In genomic region chr17:31820099-31820846, GRCm38 (mm10) we compare ENCODE assay signal across 14 mouse cellular contexts. TPM values are rescaled to one million over a fixed set of nuclear protein-coding genes. Genes with fewer than 3 reads are reported as not detected.
A peak's percentile ranks its signal among the peaks of the same experiment; 100 is the strongest.
DNase-seq lines count a peak whose midpoint lies in the region; ATAC-seq and TF ChIP-seq lines count a peak whose summit lies in the region.
"Had no signal": no experiment of that assay in that cellular context is flagged by ENCODE, and none has a peak within 500 bp of the region (broad histone marks: within the 10 kb centered on the region; RNA-seq: fewer than 3 reads in every experiment).

No protein-coding gene starts in this region.

- no peak for TF ChIP-seq POLR2A in thymus, adult 2 months (IDR thresholded peaks at IDR 0.05; ENCODE audit: control insufficient read depth, extremely low read depth, insufficient read depth, low read length, poor library complexity)

- TF ChIP-seq CTCF in thymus, adult 2 months (IDR thresholded peaks at IDR 0.05; ENCODE audit: borderline replicate concordance, control insufficient read depth, extremely low read depth, insufficient read depth, low read length, poor library complexity) = no peak

- H3K36me3 ChIP-seq in heart, embryonic 10.5 days = no peaks in the 10 kb centered on the region
- H3K36me3 ChIP-seq in kidney, embryonic 15.5 days = no peaks in the 10 kb centered on the region
- no peaks in the 10 kb centered on the region for H3K36me3 ChIP-seq in thymus, adult 2 months (ENCODE audit: control insufficient read depth, insufficient read depth, low read length)

- no peaks in the 10 kb centered on the region for H3K9me3 ChIP-seq in heart, embryonic 10.5 days
- H3K9me3 ChIP-seq in kidney, embryonic 15.5 days (replicated peaks) = no peaks in the 10 kb centered on the region

- H3K27me3 ChIP-seq in heart, embryonic 10.5 days (ENCODE audit: insufficient read depth, poor library complexity, severe bottlenecking) = peaks cover 19% of the 10 kb centered on the region
- no peaks in the 10 kb centered on the region for H3K27me3 ChIP-seq in kidney, embryonic 15.5 days
- no peaks in the 10 kb centered on the region for H3K27me3 ChIP-seq in thymus, adult 2 months (ENCODE audit: control insufficient read depth, insufficient read depth, low read length)

- H3K4me1 ChIP-seq in heart, embryonic 10.5 days = peaks cover 34% of the 10 kb centered on the region
- peaks cover 24% of the 10 kb centered on the region for H3K4me1 ChIP-seq in kidney, embryonic 15.5 days
- H3K4me1 ChIP-seq in thymus, adult 2 months (replicated peaks; ENCODE audit: control insufficient read depth, insufficient read depth, low read length) = peaks cover 35% of the 10 kb centered on the region

- intact Hi-C loops in heart, postnatal 10 days (cut with DNase I) = no loop called here

- H3K4me2 ChIP-seq in kidney, embryonic 15.5 days = no peak overlapping the region

- H3K27ac ChIP-seq in heart, embryonic 10.5 days = peak overlapping the region; percentile 80
- no peak overlapping the region for H3K27ac ChIP-seq in kidney, embryonic 15.5 days
- peak overlapping the region; percentile 95 for H3K27ac ChIP-seq in thymus, adult 2 months (ENCODE audit: control insufficient read depth, insufficient read depth, low read length)

- 37% methylated on average over 4 of the region's 4 CpGs for WGBS in heart, embryonic 10.5 days
- WGBS in kidney, embryonic 15.5 days = 34% methylated on average over 4 of the region's 4 CpGs
- WGBS in thymus, adult 2 months = 55% methylated on average over 4 of the region's 4 CpGs

- ATAC-seq in kidney, embryonic 15.5 days (replicated peaks; ENCODE audit: low FRiP score) = peak; percentile 26
- ATAC-seq: forebrain, embryonic 16.5 days had no signal

- H3K9ac ChIP-seq in kidney, embryonic 15.5 days = no peak overlapping the region

- no peak for DNase-seq in heart, embryonic 10.5 days (ENCODE audit: low spot score)
- DNase-seq in heart, postnatal 10 days = no peak
- DNase-seq in kidney, postnatal 36 days = no peak
- DNase-seq in thymus, adult 2 months = no peak
- DNase-seq in thymus, postnatal 36 days = no peak
- no peak for DNase-seq in layer of hippocampus, adult 9-11 months
- DNase-seq in adrenal gland, postnatal 14 days = no peak
- DNase-seq: adrenal gland, postnatal 25 days; cerebellum, adult 9-11 months; embryo, embryonic 11 days; lung, postnatal 14 days had no signal

- no peak overlapping the region for H3K4me3 ChIP-seq in heart, embryonic 10.5 days
- no peak overlapping the region for H3K4me3 ChIP-seq in kidney, embryonic 15.5 days (replicated peaks)
- no peak overlapping the region for H3K4me3 ChIP-seq in thymus, adult 2 months (ENCODE audit: control insufficient read depth, insufficient read depth, low read length)
- H3K4me3 ChIP-seq: myocyte had no signal

RNA-seq across cellular contexts. Expression of gene Sik1, which starts 35.3 kb away (rescaled TPM):
- 20.9 and 22.0 TPM in 2 replicates for polyA plus RNA-seq in heart, embryonic 10.5 days (2016; fragmentation: Nextera tagmentation; extraction: Ambion mirVana)
- 10 to 100 TPM; 33.6 to 45.9 TPM for total RNA-seq in heart, postnatal 10 days (2021)
- 17.5 and 18.5 TPM in 2 replicates for polyA plus RNA-seq in kidney, embryonic 15.5 days (2015; fragmentation: Nextera tagmentation; extraction: Ambion mirVana)
- 36.8 and 42.3 TPM in 2 replicates for polyA plus RNA-seq in thymus, adult 2 months (2012; rRNA removed)
- 47.3 and 100 TPM in 2 replicates for total RNA-seq in adrenal gland, postnatal 14 days (2021)
